Mouse (Mus musculus) spleen, adult 2 months (tissue): ENCODE data around the gene Gm21897.

Experiments used
- CTCF ChIP-seq: fragments of 200-500 bp; IDR thresholded peaks from 2 replicates; pipeline ENCODE4 v1.5.1; 2011; ENCODE audit warnings: mild to moderate bottlenecking, inconsistent platforms; ENCODE audit not compliant: insufficient read depth, insufficient read length, insufficient replicate concordance; ENCODE audit errors: extremely low read depth
- POLR2A ChIP-seq: fragments of 200-500 bp; IDR thresholded peaks from 2 replicates; pipeline ENCODE4 v1.6.1; 2011; ENCODE audit warnings: low read depth, low read length, inconsistent platforms

- TF ChIP-seq POLR2A, result no peak
- no peak for TF ChIP-seq CTCF
These were observed 38.1 kb downstream of the Gm21897 start for GRCm38 (mm10) chr16:15355339-15355738.
